9 mouse cellular contexts compared by ENCODE assay signal in genomic region chr7:139467896-139468279, GRCm38 (mm10).
DNase-seq lines count a peak whose midpoint lies in the region; ATAC-seq lines count a peak whose summit lies in the region.
"Had no signal": no experiment of that assay in that cellular context is flagged by ENCODE, and none has a peak within 500 bp of the region (broad histone marks: within the 10 kb centered on the region; RNA-seq: fewer than 3 reads in every experiment).

No protein-coding gene starts in this region.

- DNase-seq in urinary bladder, postnatal 14 days (ENCODE audit: low spot score), result peak; percentile 33
- DNase-seq in urinary bladder, postnatal 25 days (ENCODE audit: low spot score), result no peak
- DNase-seq in fibroblast of lung, adult 2 months (ENCODE audit: low read depth), result peak; percentile 64
- peak; percentile 42 for DNase-seq in kidney, adult 18-20 months
- DNase-seq in thymus, postnatal 36 days, result no peak
- DNase-seq in right cerebral cortex, adult 2 months (ENCODE audit: low spot score in 2 of 2), result no peak

- no peaks in the 10 kb centered on the region for H3K36me3 ChIP-seq in lung, embryonic 16.5 days (ENCODE audit: control insufficient read depth, insufficient read depth, low read length)

- no peak overlapping the region for H3K4me3 ChIP-seq in lung, embryonic 16.5 days (ENCODE audit: low read length)

- H3K4me2 ChIP-seq in lung, embryonic 16.5 days (ENCODE audit: low read depth, low read length), result no peak overlapping the region

- peak overlapping the region; percentile 72 for H3K27ac ChIP-seq in lung, embryonic 16.5 days (ENCODE audit: low read length)
- H3K27ac ChIP-seq: liver, embryonic 14.5 days had no signal

- peaks cover 38% of the 10 kb centered on the region for H3K4me1 ChIP-seq in lung, embryonic 16.5 days (replicated peaks; ENCODE audit: control insufficient read depth, insufficient read depth, low read length)

- H3K9ac ChIP-seq in lung, embryonic 16.5 days (ENCODE audit: low read length), result peak overlapping the region; percentile 39
- H3K9ac ChIP-seq: liver, embryonic 14.5 days had no signal

- H3K9me3 ChIP-seq in lung, embryonic 16.5 days (ENCODE audit: control insufficient read depth, low read length), result no peaks in the 10 kb centered on the region

- 37% methylated on average over 4 of the region's 4 CpGs for whole genome bisulfite sequencing in lung, embryonic 16.5 days

- ATAC-seq in lung, embryonic 16.5 days (ENCODE audit: low read depth), result peak; percentile 64
- no peak for ATAC-seq in frontal cortex, adult (ENCODE audit: low TSS enrichment)

- H3K27me3 ChIP-seq in lung, embryonic 16.5 days (ENCODE audit: control insufficient read depth, insufficient read depth, low read depth, low read length), result no peaks in the 10 kb centered on the region

Comparison
In these comparisons a context has a peak if more than half of its experiments do, and no peak if none do; other contexts are left out.
1. DNase-seq: peak in urinary bladder, postnatal 14 days (single experiment), fibroblast of lung, adult 2 months (single experiment) and kidney, adult 18-20 months (single experiment); none in urinary bladder, postnatal 25 days (single experiment), thymus, postnatal 36 days (0 of 2) and right cerebral cortex, adult 2 months (0 of 2).